Mouse (Mus musculus) urinary bladder, postnatal 0 days (tissue): ENCODE measurements around the gene Olfr447. TPM values are rescaled to one million over a fixed set of nuclear protein-coding genes. Genes with fewer than 3 reads are reported as not detected.

ENCODE experiments used
- polyA plus RNA-seq: library from polyadenylated mRNA; unstranded; fragments of >200 nt; fragmentation: Nextera tagmentation; extraction: Ambion mirVana; gene quantifications from 2 replicates; pipeline ENCODE4 v1.2.1, GENCODE M21; 2015

Olfr447 gene
- not detected in 2 replicates for polyA plus RNA-seq

GRCm38 (mm10) chr6:42908578-42908977, at the start of gene Olfr447:
TSS of gene Olfr447 (plus strand) at chr6:42908878.

GRCm38 (mm10) chr6:42890141-42890540, 18.5 kb upstream of the Olfr447 start, which contains the start of gene Olfr448:
TSS of gene Olfr448 (plus strand) at chr6:42890441.

GRCm38 (mm10) chr6:42921077-42921476, 12.4 kb downstream of the Olfr447 start, which contains the start of gene Olfr446:
TSS of gene Olfr446 (plus strand) at chr6:42921377.

GRCm38 (mm10) chr6:42948767-42949166, 40.1 kb downstream of the Olfr447 start, which contains the start of gene Olfr444:
TSS of gene Olfr444 (plus strand) at chr6:42949067.

Other genes starting within 250 kb of the Olfr447 start
- gene Tcaf1, start 198.8 kb upstream of the Olfr447 start, polyA plus RNA-seq: 40.9 and 41.9 TPM in 2 replicates
- not detected in 2 replicates for gene Olfr453, start 169.5 kb upstream of the Olfr447 start, polyA plus RNA-seq
- not detected in 2 replicates for gene Olfr38, start 152.5 kb upstream of the Olfr447 start, polyA plus RNA-seq
- not detected in 2 replicates for gene Olfr452, start 123.8 kb upstream of the Olfr447 start, polyA plus RNA-seq
- gene Olfr450, start 96.9 kb upstream of the Olfr447 start, polyA plus RNA-seq: not detected in 2 replicates
- gene Olfr449, start 74.5 kb upstream of the Olfr447 start, polyA plus RNA-seq: not detected in 2 replicates
- gene Olfr448, start 18.4 kb upstream of the Olfr447 start, polyA plus RNA-seq: not detected in 2 replicates
- gene Olfr446, start 12.5 kb downstream of the Olfr447 start, polyA plus RNA-seq: not detected in 2 replicates
- gene Olfr444, start 40.2 kb downstream of the Olfr447 start, polyA plus RNA-seq: not detected in 2 replicates
- not detected in 2 replicates for gene Olfr441, start 197.5 kb downstream of the Olfr447 start, polyA plus RNA-seq
- not detected in 2 replicates for gene Olfr237-ps1, start 237.7 kb downstream of the Olfr447 start, polyA plus RNA-seq